Mouse (Mus musculus) layer of hippocampus, postnatal 25 days (tissue): Measurements from ENCODE around the gene P3h3. TPM values are rescaled to one million over a fixed set of nuclear protein-coding genes. Genes with fewer than 3 reads are reported as not detected.

ENCODE experiments used
- total RNA-seq, 2 experiments: library from RNA; stranded (reverse); gene quantifications; 2 replicates each; pipeline ENCODE4 v1.2.3; 2021

P3h3 gene
- total RNA-seq, 2 experiments from 2014 or later, result 18.5 to 30.1 TPM

Other genes starting within 250 kb of the P3h3 start
- gene C1s2, start 221.7 kb downstream of the P3h3 start, total RNA-seq, result under 1 TPM in 1 of 2 experiments, not detected in 1; 0.25 TPM
- 10 to 100 TPM; 30.9 to 34.0 TPM for gene Lpcat3, start 194.7 kb downstream of the P3h3 start, total RNA-seq
- 10 to 100 TPM; 51.3 to 54.4 TPM for gene Emg1, start 145.6 kb downstream of the P3h3 start, total RNA-seq
- 100 to 1,000 TPM; 120 to 124 TPM for gene Phb2, start 145.4 kb downstream of the P3h3 start, total RNA-seq
- gene Ptpn6, start 119.0 kb downstream of the P3h3 start, total RNA-seq, result 1 to 10 TPM; 2.9 to 4.0 TPM
- 100 to 1,000 TPM; 350 to 372 TPM for gene Grcc10, start 116.4 kb downstream of the P3h3 start, total RNA-seq
- gene Gm45234, start 101.7 kb downstream of the P3h3 start, total RNA-seq, result under 1 TPM in 1 of 2 experiments, not detected in 1; 0.71 TPM
- 100 to 1,000 TPM; 134 to 159 TPM for gene Atn1, start 101.2 kb downstream of the P3h3 start, total RNA-seq
- gene Eno2, start 88.1 kb downstream of the P3h3 start, total RNA-seq, result 1,000 to 10,000 TPM in 1 of 2 experiments, 100 to 1,000 TPM in 1; 947 to 1,030 TPM
- 1 to 10 TPM; 1.7 TPM for gene Lrrc23, start 78.0 kb downstream of the P3h3 start, total RNA-seq
- 1 to 10 TPM; 4.5 to 6.0 TPM for gene Spsb2, start 49.1 kb downstream of the P3h3 start, total RNA-seq
- 100 to 1,000 TPM; 685 to 811 TPM for gene Tpi1, start 43.5 kb downstream of the P3h3 start, total RNA-seq
- 100 to 1,000 TPM; 164 to 183 TPM for gene Usp5, start 28.3 kb downstream of the P3h3 start, total RNA-seq
- 1 to 10 TPM; 1.1 to 1.2 TPM for gene Cdca3, start 28.2 kb downstream of the P3h3 start, total RNA-seq
- gene Gnb3, start 17.5 kb downstream of the P3h3 start, total RNA-seq, result under 1 TPM in 1 of 2 experiments, not detected in 1; 0.26 TPM
- 100 to 1,000 TPM; 184 to 196 TPM for gene Gpr162, start 6.2 kb upstream of the P3h3 start, total RNA-seq
- gene Cd4, start 30.5 kb upstream of the P3h3 start, total RNA-seq, result under 1 TPM; 0.22 to 0.26 TPM
- gene Lag3, start 54.0 kb upstream of the P3h3 start, total RNA-seq, result 1 to 10 TPM; 2.4 to 2.6 TPM
- 1,000 to 10,000 TPM; 1,178 to 1,233 TPM for gene Ptms, start 62.4 kb upstream of the P3h3 start, total RNA-seq
- 100 to 1,000 TPM; 670 to 704 TPM for gene Mlf2, start 73.6 kb upstream of the P3h3 start, total RNA-seq
- 100 to 1,000 TPM; 144 to 151 TPM for gene Cops7a, start 107.8 kb upstream of the P3h3 start, total RNA-seq
- gene Pianp, start 138.9 kb upstream of the P3h3 start, total RNA-seq, result 100 to 1,000 TPM; 139 to 188 TPM
- 10 to 100 TPM; 42.4 to 49.6 TPM for gene Zfp384, start 151.4 kb upstream of the P3h3 start, total RNA-seq
- gene Ing4, start 182.0 kb upstream of the P3h3 start, total RNA-seq, result 10 to 100 TPM; 61.4 to 61.5 TPM
- 10 to 100 TPM in 1 of 2 experiments, 1 to 10 TPM in 1; 8.2 to 12.4 TPM for gene Acrbp, start 191.9 kb upstream of the P3h3 start, total RNA-seq
- gene Lpar5, start 210.2 kb upstream of the P3h3 start, total RNA-seq, result under 1 TPM; 0.35 to 0.96 TPM
- 100 to 1,000 TPM; 153 to 194 TPM for gene Chd4, start 238.2 kb upstream of the P3h3 start, total RNA-seq